Mouse (Mus musculus) frontal cortex, adult 2 months (tissue): ENCODE measurements around the gene Sirt3. TPM values are rescaled to one million over a fixed set of nuclear protein-coding genes. Genes with fewer than 3 reads are reported as not detected.

Source experiments
- DNase-seq, 2 experiments: peaks; one replicate each; pipeline ENCODE4 v3.0.0; 2022; ENCODE audit warnings: low spot score in 1 of 2; ENCODE audit errors: extremely low spot score in 1 of 2
- polyA plus RNA-seq: library from polyadenylated mRNA; depleted of rRNA; stranded (reverse); fragments of >200 nt; gene quantifications from 2 replicates; pipeline ENCODE4 v1.2.3, GENCODE M21; 2012; rRNA removed

The Sirt3 gene
- polyA plus RNA-seq = 116 and 137 TPM in 2 replicates

DNA sequence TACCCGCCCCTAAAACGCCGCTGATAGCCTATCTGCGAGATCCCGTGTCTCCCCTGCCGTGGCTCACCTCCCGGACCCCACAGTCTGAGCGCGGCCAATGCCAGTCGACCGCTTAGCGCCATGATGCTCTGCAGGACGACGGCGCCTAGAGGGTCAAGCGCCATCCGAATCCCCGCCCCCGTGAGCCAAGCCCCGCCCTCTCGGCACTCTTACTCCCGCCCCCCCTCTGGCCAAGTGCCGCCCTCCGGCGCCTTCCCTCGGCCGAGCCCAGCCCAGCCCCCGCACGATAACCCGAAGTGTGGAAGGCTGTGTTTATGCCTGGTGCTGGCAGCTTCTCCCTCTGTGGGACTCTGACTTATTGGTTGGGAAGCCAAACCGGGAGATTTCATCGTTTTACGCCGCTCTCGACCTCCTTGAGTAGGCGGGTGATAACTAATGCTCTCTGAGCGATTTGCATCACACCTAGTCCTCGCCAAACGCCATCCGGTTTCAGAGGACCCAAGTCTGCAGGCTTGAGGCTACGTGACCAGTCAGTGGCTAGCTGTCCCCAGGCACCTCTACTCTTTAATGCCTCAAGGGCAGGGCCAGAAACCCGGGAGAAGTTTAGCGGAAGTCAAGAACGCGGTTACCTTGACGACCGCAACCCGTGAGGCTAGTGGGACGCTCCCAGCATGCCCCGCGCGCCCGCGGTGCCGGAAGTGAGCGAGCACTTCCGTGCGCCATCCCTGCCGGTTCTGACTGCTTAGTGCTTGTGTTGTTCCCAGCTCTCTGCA lies at the start of gene Sirt3, which contains the start of gene Psmd13:
Sirt3 (minus strand) TSS at position 614 of the 773 bp plus-strand sequence.
Psmd13 (plus strand) TSS at position 273 of the 773 bp plus-strand sequence.
- DNase-seq = peak; percentile 91 to 96

DNA sequence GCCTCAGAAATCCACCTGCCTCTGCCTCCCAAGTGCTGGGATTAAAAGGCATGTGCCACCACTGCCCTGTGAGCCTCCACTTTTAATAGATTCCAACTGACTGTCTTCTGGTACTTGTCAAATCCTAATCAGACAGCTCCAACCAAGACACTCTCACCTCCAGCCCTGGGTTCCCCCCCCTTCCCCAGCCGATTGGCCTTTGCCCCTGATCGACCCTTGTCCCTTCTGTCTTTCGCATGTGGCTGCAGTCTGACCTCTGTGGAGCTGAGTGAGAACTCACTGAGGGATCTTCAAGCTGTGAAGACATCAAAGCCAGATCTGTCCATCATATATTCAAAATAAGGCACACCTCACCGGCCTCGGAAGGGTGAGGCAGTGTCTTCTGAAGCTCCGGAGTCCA lies 45.1 kb upstream of the Sirt3 start:
- DNase-seq = no peak

DNA sequence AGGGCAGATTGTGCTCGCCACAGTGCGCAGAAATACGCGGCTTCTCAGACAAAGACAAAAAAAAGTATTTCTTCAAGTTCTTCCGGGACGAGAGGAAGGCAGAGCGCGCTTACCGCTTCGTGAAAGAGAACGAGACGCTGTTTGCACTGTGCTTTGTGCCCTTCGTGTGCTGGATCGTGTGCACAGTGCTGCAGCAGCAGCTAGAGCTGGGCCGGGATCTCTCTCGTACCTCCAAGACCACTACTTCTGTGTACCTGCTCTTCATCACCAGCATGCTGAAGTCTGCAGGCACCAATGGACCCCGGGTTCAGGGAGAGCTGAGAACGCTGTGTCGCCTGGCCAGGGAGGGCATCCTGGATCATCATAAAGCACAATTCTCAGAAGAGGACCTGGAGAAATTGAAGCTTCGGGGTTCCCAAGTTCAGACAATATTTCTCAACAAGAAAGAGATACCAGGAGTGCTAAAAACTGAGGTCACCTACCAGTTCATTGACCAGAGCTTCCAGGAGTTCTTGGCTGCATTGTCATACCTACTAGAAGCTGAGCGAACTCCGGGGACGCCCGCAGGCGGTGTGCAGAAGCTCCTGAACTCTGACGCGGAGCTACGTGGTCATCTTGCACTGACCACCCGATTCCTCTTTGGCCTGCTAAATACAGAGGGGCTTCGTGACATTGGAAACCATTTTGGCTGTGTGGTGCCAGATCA lies 41.1 kb upstream of the Sirt3 start:
- DNase-seq = no peak

DNA sequence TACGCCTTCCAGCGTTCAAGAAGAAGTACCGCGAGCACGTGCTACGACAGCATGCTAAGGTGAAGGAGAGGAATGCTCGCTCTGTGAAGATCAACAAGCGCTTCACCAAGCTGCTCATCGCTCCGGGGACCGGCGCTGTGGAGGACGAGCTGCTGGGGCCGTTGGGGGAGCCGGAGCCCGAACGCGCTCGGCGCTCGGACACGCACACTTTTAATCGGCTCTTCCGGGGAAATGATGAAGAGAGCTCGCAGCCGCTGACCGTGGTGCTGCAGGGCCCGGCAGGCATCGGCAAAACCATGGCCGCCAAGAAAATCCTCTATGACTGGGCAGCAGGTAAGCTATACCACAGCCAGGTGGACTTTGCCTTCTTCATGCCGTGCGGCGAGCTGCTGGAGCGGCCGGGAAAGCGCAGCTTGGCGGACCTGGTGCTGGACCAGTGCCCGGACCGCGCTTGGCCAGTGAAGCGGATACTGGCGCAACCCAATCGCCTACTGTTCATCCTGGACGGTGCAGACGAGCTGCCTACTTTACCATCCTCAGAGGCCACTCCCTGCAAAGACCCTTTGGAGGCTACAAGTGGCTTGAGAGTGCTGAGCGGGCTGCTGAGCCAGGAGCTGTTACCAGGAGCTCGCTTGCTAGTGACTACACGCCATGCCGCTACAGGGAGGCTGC lies 40.4 kb upstream of the Sirt3 start:
- no peak for DNase-seq

DNA sequence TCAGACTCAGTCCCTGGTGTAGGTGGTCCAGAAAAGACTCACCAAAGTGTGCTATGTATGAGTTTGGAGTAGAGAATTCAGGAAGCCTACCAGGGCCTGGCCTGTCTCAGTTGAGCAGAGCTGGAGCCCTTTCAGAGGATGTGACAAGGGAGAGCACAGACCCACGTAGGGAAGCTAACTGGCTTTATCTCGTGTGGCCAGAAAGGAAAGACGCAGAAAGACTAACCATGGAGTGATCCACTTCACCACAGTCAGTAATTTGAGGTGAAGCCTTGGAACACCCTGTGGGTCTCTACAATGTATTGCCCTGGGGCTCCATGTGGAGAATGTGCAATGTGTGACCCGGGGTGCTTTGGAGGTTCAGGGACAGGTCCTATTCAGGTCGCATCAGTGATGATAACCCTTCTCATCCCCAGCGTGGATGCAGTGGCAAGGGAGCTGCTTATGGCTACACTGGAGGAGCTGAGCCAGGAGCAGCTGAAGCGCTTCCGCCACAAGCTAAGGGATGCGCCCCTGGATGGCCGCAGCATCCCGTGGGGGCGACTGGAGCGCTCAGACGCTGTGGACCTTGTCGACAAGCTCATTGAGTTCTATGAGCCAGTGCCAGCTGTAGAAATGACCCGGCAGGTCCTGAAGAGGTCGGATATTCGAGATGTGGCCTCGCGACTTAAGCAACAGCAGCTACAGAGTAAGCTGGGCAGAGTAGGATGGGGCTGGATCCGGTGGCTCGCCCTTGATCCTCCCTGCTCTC lies 39.3 kb upstream of the Sirt3 start:
- no peak for DNase-seq

DNA sequence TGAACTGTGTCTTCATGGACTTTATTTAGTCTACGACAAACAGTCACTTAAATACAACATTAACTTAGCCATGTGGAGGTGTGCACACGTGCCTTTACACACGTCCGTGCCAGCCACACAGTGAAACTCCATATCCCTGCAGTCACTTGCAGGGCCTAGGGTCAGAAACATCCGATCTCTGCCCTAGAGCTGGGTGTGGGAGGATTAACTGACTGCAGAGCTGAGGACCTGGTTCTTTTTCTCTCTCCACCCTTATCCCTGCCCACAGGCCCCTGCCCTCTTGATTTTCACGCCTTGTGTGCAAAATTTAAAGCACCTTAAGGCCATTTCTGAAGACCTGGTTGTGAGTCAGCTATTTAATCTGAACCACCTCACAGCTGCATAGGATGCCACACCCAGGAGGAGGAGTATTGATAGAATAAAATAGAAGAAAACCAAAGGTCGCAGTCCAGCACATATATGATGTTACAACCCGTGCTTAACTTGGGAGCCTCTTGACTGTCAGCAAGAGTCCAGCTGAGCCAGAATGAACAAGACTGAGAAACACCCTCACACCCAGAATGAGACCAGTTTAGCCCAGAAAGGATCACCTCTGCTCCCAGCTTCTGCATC lies 38.4 kb upstream of the Sirt3 start, which contains the start of gene Nlrp6:
Nlrp6 (plus strand) TSS at position 485 of the 612 bp plus-strand sequence.
- DNase-seq = no peak

DNA sequence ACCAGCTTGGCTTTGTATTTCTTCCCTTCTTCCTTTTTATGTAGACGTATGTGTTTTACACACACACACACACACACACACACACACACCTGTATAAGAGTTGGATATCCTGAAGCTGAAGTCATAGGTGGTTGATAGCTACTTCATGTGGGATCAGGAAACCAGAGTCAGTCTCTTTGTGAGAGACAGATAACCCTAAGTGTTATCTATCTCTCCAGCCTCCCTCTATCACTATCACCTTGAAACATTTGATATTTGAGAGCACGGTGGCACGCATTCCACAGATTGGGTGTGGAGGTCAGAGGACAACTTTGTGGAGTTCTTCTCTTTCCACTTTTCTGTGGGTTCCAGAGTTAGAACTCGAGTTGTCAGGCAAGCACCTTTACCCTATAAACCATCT lies 37.8 kb upstream of the Sirt3 start:
- no peak for DNase-seq

DNA sequence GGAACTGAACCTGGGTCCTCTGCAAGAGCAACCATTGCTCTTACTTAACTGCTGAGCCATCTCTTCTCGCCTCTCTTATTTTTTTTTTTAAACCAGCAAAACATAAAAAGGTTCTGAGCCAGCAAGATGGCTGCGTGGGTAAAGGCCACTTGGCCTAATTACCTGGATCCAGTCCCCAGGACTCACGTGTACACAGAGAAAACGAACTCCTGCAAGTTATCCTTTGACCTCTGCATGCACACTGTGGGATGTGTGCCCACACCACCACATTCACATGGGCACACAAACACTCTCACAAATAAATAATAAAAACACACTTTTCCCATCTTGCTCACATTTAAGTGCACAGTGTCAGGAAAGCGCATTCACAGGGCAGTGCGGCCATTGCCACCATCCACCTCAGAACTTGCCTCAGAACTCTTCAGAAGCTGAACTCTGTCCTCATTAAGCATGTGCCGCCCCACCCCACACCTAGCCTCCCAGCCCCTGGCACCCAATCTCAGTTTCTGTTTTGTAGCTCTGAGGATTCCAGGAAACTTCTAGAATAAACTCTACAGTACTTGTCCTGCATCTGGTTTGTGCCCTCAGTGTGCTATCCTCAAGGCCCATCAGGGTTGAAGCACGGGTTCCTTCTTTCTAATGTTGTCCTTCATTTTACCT lies 32.1 kb upstream of the Sirt3 start:
- DNase-seq = no peak

DNA sequence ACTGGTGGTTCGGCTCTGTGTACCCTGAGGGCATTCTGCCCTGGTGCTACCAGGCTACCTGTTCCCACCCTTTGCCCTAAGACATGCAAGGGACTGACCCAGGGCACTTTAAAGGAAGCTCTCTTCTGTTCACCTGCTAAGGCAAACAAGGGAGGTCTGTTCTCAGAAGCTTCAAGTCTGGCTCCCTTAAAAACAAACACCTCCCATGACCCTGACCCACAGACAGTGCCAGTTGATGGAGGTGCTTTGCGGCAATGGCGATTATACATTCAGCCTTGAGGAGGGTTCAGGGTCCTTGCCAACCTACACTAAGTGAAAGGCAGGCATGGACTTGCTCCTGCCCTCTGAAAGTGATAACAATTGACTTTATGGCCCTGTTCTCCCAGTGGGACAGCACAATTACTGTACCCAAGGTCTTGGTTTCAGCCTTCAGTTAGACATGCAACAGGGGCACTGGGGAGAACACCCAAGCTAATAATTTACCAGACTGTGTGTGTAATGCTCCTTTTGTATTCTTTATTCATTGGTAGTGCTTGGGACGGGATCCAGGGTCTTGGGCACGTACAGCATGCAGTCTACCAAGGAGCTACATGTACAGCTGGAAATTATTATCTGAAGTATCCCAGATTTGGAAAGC lies 30.9 kb upstream of the Sirt3 start:
- no peak for DNase-seq

DNA sequence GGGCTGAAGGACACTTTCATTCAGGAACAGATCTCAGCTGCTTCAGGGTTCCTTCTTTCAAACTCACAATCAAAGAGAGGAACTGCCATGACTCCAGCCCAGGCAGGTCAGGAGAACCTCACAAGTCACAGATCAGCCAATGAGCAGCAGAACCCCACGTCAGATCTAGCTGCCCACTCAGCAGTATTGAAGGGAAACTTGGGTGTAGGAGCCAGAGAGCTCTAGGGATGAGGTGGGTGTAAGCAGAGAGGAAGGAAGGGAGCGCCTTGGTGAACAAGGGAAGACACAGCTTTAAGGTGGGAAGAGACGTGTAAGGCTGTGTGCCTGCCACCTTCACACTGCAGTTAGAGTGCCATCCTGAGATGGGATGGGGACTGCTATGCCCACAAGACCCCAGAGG lies 30.2 kb upstream of the Sirt3 start:
- peak; percentile 27 to 74 for DNase-seq

DNA sequence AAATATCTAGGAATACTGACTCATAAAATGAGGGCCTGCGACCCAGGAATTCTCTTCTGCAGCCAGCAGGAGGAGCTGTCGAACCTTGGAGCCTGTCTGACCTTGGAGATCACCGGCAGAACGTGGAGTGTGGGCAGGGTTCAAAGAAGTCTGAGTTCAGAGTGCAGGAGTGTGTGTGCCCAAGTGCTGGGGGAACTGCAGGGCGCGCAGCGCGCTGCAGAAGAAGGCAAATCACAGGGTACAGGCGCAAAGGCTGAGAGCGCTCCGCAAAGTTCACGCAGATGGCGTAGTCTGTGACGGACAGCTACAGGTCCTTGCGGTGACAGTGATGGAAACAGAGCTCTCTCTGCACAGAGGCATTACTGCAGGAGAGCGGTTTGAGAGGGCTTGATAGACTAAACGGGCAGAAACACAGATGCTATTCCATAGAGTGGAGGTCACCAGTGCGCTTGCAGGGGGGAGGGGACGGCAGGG lies 26.6 kb upstream of the Sirt3 start:
- peak; percentile 52 to 80 for DNase-seq

DNA sequence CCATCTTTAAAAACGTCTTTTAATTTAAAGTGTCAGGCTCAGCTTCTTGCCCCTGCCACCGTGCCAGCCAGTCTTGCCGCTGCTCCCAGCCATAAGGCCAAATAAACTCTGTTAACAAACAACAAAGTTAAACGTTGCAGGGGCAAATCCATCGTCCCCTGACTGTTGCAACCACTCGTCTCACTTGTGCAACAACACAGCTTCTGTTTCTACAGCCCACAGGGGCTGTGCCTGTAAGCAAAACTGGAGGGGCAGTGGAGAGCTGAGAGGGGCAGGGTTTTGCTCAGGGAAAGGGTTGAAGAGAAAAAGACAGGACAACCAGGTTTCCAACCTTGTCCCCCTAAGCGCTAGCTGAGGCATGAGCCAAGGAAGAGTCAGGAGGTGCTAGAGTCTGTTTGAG lies 26.1 kb upstream of the Sirt3 start:
- DNase-seq = no peak

DNA sequence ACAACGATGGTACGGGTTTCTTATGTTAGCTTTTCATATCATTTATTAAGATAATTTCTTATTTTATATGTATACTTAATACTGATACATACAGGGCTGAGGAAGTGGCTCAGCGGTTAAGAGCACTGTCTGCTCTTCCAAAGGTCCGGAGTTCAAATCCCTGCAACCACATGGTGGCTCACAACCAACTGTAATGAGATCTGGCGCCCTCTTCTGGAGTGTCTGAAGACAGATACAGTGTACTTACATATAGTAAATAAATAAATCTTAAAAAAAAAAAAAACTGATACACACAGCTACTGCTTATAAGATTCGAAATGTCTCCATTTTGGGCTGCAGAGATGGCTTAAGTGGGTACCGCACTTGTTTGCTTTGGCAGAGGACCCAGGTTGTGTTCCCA lies 25.6 kb upstream of the Sirt3 start:
- no peak for DNase-seq

DNA sequence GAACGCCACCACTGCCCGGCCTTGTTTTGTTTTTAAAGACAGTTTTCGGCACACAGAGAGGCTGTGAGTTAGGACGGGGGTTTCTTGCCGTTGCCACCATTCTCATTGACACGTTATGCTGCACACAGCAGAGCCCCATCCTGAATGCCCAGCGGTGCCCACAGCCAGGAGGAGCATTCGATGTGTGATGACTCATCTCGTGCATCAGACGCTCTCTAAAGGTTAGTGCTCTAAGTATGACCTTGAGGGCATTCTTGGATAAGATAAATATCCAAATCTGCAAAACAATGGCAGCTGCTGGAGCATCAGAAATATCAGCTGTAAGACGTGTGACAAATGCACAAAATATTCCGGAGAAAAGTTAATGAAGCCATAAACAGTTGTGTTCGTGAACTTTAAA lies 25.0 kb upstream of the Sirt3 start:
- DNase-seq = no peak

DNA sequence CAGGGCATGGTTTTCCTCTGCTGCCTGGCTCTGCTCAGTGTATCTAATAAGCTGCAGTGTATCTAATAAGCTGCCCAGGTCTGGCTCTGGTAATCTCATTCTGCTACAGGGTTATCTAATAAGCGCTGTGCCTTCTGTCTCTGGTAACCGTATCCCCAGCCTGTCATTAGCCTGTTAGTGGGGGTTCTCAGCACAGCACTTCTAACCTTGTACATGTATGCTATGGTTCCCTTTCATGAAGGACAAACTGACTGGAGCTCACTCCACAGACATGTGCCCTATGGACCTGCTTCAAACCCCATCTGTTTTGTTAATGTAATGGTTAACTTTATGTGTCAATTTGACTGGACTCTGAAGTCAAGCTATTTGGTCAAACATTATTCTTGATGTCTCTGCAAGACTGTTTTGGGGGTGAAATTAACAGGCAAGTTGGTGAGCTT lies 23.6 kb upstream of the Sirt3 start:
- DNase-seq = no peak

DNA sequence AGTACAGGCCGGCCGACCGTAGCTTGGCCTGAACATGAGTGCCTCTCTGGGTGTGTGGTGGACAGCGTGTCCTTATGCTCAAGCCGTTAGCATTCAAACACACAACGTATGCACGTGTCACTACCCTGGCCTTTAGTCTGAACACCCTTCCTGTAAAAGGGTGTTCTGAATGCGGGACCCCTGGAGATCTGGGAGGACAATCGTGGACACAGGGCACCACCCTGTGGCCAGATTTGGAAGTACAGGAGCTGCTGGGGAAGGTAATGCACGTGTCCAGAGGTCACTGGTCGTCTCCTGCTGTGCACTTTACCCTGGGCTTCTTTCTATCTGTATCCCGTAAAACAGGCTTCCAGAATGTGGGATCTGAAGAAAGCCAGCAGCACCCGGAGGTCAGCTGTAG lies 21.1 kb upstream of the Sirt3 start:
- DNase-seq = peak in 1 of 2 experiments; percentile 82

DNA sequence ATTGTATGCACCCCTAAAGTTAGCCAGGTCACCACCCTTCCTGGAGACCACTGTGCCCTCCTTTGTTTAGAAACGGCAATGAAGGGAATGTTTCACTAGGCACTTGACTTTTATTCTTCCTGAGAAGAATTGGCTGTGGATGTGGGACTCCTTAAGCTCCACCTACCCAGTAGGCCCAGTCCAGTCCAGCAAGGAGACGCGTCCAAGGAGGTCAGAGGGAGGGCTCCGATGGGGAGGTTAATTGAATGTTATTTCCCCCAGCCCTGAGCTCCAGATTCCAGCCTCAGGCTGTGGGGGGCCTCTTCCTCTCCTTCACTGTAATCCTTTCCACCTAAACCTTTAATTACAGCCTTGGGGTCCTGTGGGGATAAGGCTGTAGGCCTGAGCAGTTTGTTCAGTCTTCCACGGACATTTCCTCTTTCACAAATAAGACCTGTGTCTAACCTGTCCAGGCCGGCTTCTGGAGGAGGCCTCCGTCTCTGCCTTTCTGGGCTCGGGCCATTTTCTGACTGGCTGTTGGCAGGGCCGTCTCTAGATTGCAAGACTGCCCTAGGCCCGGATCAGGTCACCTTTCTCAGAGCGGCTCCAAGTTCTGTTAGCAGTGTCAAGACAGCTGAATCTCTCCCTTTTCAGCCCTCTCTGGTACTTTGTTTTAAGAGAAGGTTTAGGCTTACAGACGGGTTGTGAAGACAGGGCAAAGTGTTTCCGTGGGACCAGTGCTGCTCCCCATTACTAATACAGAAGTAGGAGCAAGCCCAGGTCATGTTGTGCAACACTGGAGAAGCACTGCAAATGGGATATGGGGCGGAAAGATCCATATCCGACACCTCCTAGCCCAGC lies 20.1 kb upstream of the Sirt3 start:
- DNase-seq = no peak

DNA sequence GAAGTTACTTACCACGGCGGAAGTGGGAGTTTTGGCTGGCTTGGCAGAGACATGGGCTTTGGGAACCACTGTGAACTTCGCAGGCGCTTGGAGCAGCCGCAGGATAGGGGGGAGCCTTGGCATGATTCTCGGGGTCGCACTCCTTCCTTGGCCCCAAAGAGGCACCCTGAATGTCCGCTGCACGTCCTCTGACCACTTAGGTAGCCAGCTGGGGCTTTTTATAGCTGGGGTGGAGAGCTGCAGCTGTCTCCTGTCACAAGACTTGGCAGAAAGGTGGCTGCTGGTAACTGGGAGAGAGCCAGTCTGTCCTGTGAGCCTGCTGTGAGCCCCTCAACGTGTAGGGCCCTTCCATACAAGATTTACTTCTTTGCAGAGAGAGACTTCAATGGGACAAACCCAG lies 18.1 kb upstream of the Sirt3 start, which contains the start of gene Cox8b:
Cox8b (minus strand) TSS at position 227 of the 400 bp plus-strand sequence.
- no peak for DNase-seq
